Mouse (Mus musculus): ENCODE data around the gene Mpig6b. TPM values are rescaled to one million over a fixed set of nuclear protein-coding genes. Genes with fewer than 3 reads are reported as not detected.

Gene Mpig6b
- total and polyA plus RNA-seq, 2 experiments from 2014 or later = 0.18 TPM; not detected in 1

- peak overlapping the region; percentile 84 for H3K4me3 ChIP-seq (ENCODE audit: low read length)
- ATAC-seq (no peak), DNase-seq (ENCODE audit: low spot score) (no peak)
- peaks cover 12% of the 10 kb centered on the region; the same call in 1 of the 2 replicates for H3K4me1 ChIP-seq (ENCODE audit: insufficient read depth, low read length)
- TF ChIP-seq CTCF (IDR thresholded peaks at IDR 0.05; ENCODE audit: low read depth) = no peak
- WGBS = 56% methylated on average over 22 of the region's 22 CpGs
- peaks cover 12% of the 10 kb centered on the region for H3K27me3 ChIP-seq (ENCODE audit: insufficient read depth, low read length)
- H3K9ac ChIP-seq (replicated peaks; ENCODE audit: low read length) = peak overlapping the region; percentile 62; the same call in 1 of the 2 replicates
- no peaks in the 10 kb centered on the region for H3K9me3 ChIP-seq (ENCODE audit: low read length)
- no peaks in the 10 kb centered on the region; the same call in 1 of the 2 replicates for H3K36me3 ChIP-seq (ENCODE audit: insufficient read depth, low read length)
- H3K27ac ChIP-seq = no peak overlapping the region
- peak overlapping the region; percentile 96 for H3K4me2 ChIP-seq (ENCODE audit: low read depth, low read length)
These were observed 5.2 kb downstream of the Mpig6b start for GRCm38 (mm10) chr17:35060737-35061297.

GRCm38 (mm10) chr17:35060071-35060470 lies 5.9 kb downstream of the Mpig6b start:
- ATAC-seq (no peak), DNase-seq (ENCODE audit: low spot score) (no peak)
- Histone ChIP-seq H3K36me3 (ENCODE audit: insufficient read depth, low read length) (no peaks in the 10 kb centered on the region; the same call in 1 of the 2 replicates), H3K4me2 (ENCODE audit: low read depth, low read length) (peak overlapping the region; percentile 96), H3K4me1 (ENCODE audit: insufficient read depth, low read length) (peaks cover 8% of the 10 kb centered on the region; the same call in 1 of the 2 replicates), H3K27ac (peak overlapping the region; percentile 88; the same call in 1 of the 2 replicates), H3K4me3 (ENCODE audit: low read length) (peak overlapping the region; percentile 84), H3K27me3 (ENCODE audit: insufficient read depth, low read length) (peaks cover 6% of the 10 kb centered on the region; the same call in 1 of the 2 replicates), H3K9me3 (ENCODE audit: low read length) (no peaks in the 10 kb centered on the region), H3K9ac (replicated peaks; ENCODE audit: low read length) (peak overlapping the region; percentile 62)
- 19% methylated on average over 14 of the region's 14 CpGs for WGBS
- TF ChIP-seq CTCF (IDR thresholded peaks at IDR 0.05; ENCODE audit: low read depth) = no peak

- peak within 1 kb of the TSS; percentile 88 for H3K27ac ChIP-seq
- no peaks in the 10 kb centered on the region for H3K9me3 ChIP-seq (ENCODE audit: low read length)
- H3K9ac ChIP-seq (replicated peaks; ENCODE audit: low read length) = peak within 1 kb of the TSS; percentile 62
- under 1% methylated on average over 55 of the region's 57 CpGs for WGBS
- no peaks in the 10 kb centered on the region; the same call in 1 of the 2 replicates for H3K36me3 ChIP-seq (ENCODE audit: insufficient read depth, low read length)
- peak; percentile 95 for DNase-seq (ENCODE audit: low spot score)
- H3K4me2 ChIP-seq (ENCODE audit: low read depth, low read length) = peak within 1 kb of the TSS; percentile 96
- H3K27me3 ChIP-seq (ENCODE audit: insufficient read depth, low read length) = no peaks in the 10 kb centered on the region
- ATAC-seq = peak; percentile 93
- peak within 1 kb of the TSS; percentile 84 for H3K4me3 ChIP-seq (ENCODE audit: low read length)
- peak; percentile 83 for TF ChIP-seq CTCF (IDR thresholded peaks at IDR 0.05; ENCODE audit: low read depth)
- peaks cover 6% of the 10 kb centered on the region; the same call in 1 of the 2 replicates for H3K4me1 ChIP-seq (ENCODE audit: insufficient read depth, low read length)
These were observed 6.8 kb downstream of the Mpig6b start, which contains the start of gene Ddah2 for GRCm38 (mm10) chr17:35058911-35059892. TSS of gene Ddah2 (plus strand) at chr17:35059035.

GRCm38 (mm10) chr17:35058316-35058715 lies 7.7 kb downstream of the Mpig6b start:
- H3K9ac ChIP-seq (replicated peaks; ENCODE audit: low read length) = peak overlapping the region; percentile 62; the same call in 1 of the 2 replicates
- peak overlapping the region; percentile 96 for H3K4me2 ChIP-seq (ENCODE audit: low read depth, low read length)
- 64% methylated on average over 9 of the region's 9 CpGs for WGBS
- no peak for TF ChIP-seq CTCF (IDR thresholded peaks at IDR 0.05; ENCODE audit: low read depth)
- peak overlapping the region; percentile 84 for H3K4me3 ChIP-seq (ENCODE audit: low read length)
- H3K9me3 ChIP-seq (ENCODE audit: low read length) = no peaks in the 10 kb centered on the region
- DNase-seq (ENCODE audit: low spot score) = no peak
- H3K27me3 ChIP-seq (ENCODE audit: insufficient read depth, low read length) = no peaks in the 10 kb centered on the region
- ATAC-seq = no peak
- peaks cover 6% of the 10 kb centered on the region; the same call in 1 of the 2 replicates for H3K4me1 ChIP-seq (ENCODE audit: insufficient read depth, low read length)
- H3K36me3 ChIP-seq (ENCODE audit: insufficient read depth, low read length) = no peaks in the 10 kb centered on the region; the same call in 1 of the 2 replicates
- peak overlapping the region; percentile 88; the same call in 1 of the 2 replicates for H3K27ac ChIP-seq

- no peak overlapping the region for H3K9ac ChIP-seq (replicated peaks; ENCODE audit: low read length)
- no peak overlapping the region for H3K4me3 ChIP-seq (ENCODE audit: low read length)
- H3K4me2 ChIP-seq (ENCODE audit: low read depth, low read length) = no peak overlapping the region
- no peak for ATAC-seq
- H3K36me3 ChIP-seq (ENCODE audit: insufficient read depth, low read length) = no peaks in the 10 kb centered on the region; the same call in 1 of the 2 replicates
- TF ChIP-seq CTCF (IDR thresholded peaks at IDR 0.05; ENCODE audit: low read depth) = no peak
- no peak for DNase-seq (ENCODE audit: low spot score)
- H3K9me3 ChIP-seq (ENCODE audit: low read length) = no peaks in the 10 kb centered on the region
- H3K27me3 ChIP-seq (ENCODE audit: insufficient read depth, low read length) = no peaks in the 10 kb centered on the region
- H3K4me1 ChIP-seq (ENCODE audit: insufficient read depth, low read length) = peaks cover 6% of the 10 kb centered on the region; the same call in 1 of the 2 replicates
- no peak overlapping the region for H3K27ac ChIP-seq
- WGBS = 79% methylated on average over 3 of the region's 3 CpGs
These were observed 8.9 kb downstream of the Mpig6b start for GRCm38 (mm10) chr17:35057090-35057489.

- H3K4me1 ChIP-seq (ENCODE audit: insufficient read depth, low read length) = peaks cover 6% of the 10 kb centered on the region; the same call in 1 of the 2 replicates
- H3K9me3 ChIP-seq (ENCODE audit: low read length) = no peaks in the 10 kb centered on the region
- H3K27me3 ChIP-seq (ENCODE audit: insufficient read depth, low read length) = no peaks in the 10 kb centered on the region
- ATAC-seq (no peak), DNase-seq (ENCODE audit: low spot score) (no peak)
- WGBS = 89% methylated on average over 7 of the region's 7 CpGs
- TF ChIP-seq CTCF (IDR thresholded peaks at IDR 0.05; ENCODE audit: low read depth) = no peak
- no peaks in the 10 kb centered on the region; the same call in 1 of the 2 replicates for H3K36me3 ChIP-seq (ENCODE audit: insufficient read depth, low read length)
- H3K4me2 ChIP-seq (ENCODE audit: low read depth, low read length) = no peak overlapping the region
- H3K4me3 ChIP-seq (ENCODE audit: low read length) = no peak overlapping the region
- H3K9ac ChIP-seq (replicated peaks; ENCODE audit: low read length) = no peak overlapping the region
- H3K27ac ChIP-seq = no peak overlapping the region
These were observed 10.1 kb downstream of the Mpig6b start for GRCm38 (mm10) chr17:35055691-35056495.
